Mouse (Mus musculus): ENCODE results near the gene Dock7.

GRCm38 (mm10) chr4:98993491-98993890, 127.2 kb downstream of the Dock7 start:
- TF ChIP-seq CTCF (IDR thresholded peaks at IDR 0.05) (no peak), POLR2A (IDR thresholded peaks at IDR 0.05; ENCODE audit: insufficient read depth, low read depth, low read length) (no peak)
